8 mouse cellular contexts compared by ENCODE assay signal in genomic region chr9:14750901-14751502, GRCm38 (mm10). TPM values are rescaled to one million over a fixed set of nuclear protein-coding genes. Genes with fewer than 3 reads are reported as not detected.
A peak's percentile ranks its signal among the peaks of the same experiment; 100 is the strongest.
DNase-seq lines count a peak whose midpoint lies in the region; ATAC-seq lines count a peak whose summit lies in the region.

No protein-coding gene starts in this region.

- no peaks in the 10 kb centered on the region for H3K9me3 ChIP-seq in embryonic facial prominence, embryonic 12.5 days
- no peaks in the 10 kb centered on the region for H3K9me3 ChIP-seq in hindbrain, embryonic 14.5 days (ENCODE audit: control insufficient read depth, low read length)

- ATAC-seq in embryonic facial prominence, embryonic 12.5 days (ENCODE audit: insufficient number of reproducible peaks, insufficient read depth, low FRiP score, low TSS enrichment) = peak; percentile 32; the same call in 1 of the 2 replicates
- peak; percentile 3 for ATAC-seq in hindbrain, embryonic 14.5 days (ENCODE audit: low FRiP score)

- H3K9ac ChIP-seq in embryonic facial prominence, embryonic 12.5 days = peak overlapping the region; percentile 47
- H3K9ac ChIP-seq in hindbrain, embryonic 14.5 days = peak overlapping the region; percentile 74

- H3K4me2 ChIP-seq in embryonic facial prominence, embryonic 12.5 days (replicated peaks) = peak overlapping the region; percentile 81
- peak overlapping the region; percentile 93 for H3K4me2 ChIP-seq in hindbrain, embryonic 14.5 days (replicated peaks)

- no peak overlapping the region for H3K27ac ChIP-seq in embryonic facial prominence, embryonic 12.5 days
- H3K27ac ChIP-seq in hindbrain, embryonic 14.5 days = no peak overlapping the region

- 59% methylated on average over 42 of the region's 42 CpGs for WGBS in embryonic facial prominence, embryonic 12.5 days
- 51% methylated on average over 42 of the region's 42 CpGs for WGBS in hindbrain, embryonic 14.5 days

- H3K4me1 ChIP-seq in embryonic facial prominence, embryonic 12.5 days = peaks cover 8% of the 10 kb centered on the region; the same call in 1 of the 2 replicates
- peaks cover 11% of the 10 kb centered on the region; the same call in 1 of the 2 replicates for H3K4me1 ChIP-seq in hindbrain, embryonic 14.5 days (replicated peaks; ENCODE audit: control insufficient read depth, insufficient read depth, low read length)

- H3K36me3 ChIP-seq in embryonic facial prominence, embryonic 12.5 days = no peaks in the 10 kb centered on the region
- no peaks in the 10 kb centered on the region for H3K36me3 ChIP-seq in hindbrain, embryonic 14.5 days (replicated peaks; ENCODE audit: control insufficient read depth, insufficient read depth)

- H3K27me3 ChIP-seq in embryonic facial prominence, embryonic 12.5 days = peaks cover 9% of the 10 kb centered on the region
- H3K27me3 ChIP-seq in hindbrain, embryonic 14.5 days (ENCODE audit: control insufficient read depth, insufficient read depth, low read length) = peaks cover 13% of the 10 kb centered on the region

- DNase-seq in layer of hippocampus, postnatal 10 days (ENCODE audit: low spot score in 2 of 2) = peak; percentile 18 to 20
- DNase-seq in layer of hippocampus, adult 9-10 months (ENCODE audit: low spot score) = no peak
- DNase-seq in hindbrain, embryonic 14.5 days (ENCODE audit: low spot score) = no peak
- DNase-seq in lung, postnatal 4 days = peak; percentile 25 to 47
- DNase-seq in ovary, postnatal 36 days (ENCODE audit: low spot score) = no peak
- DNase-seq in cerebellum, adult 9-11 months = no peak
- no peak for DNase-seq in spleen, adult 18-20 months

- peak overlapping the region; percentile 53 for H3K4me3 ChIP-seq in embryonic facial prominence, embryonic 12.5 days
- H3K4me3 ChIP-seq in hindbrain, embryonic 14.5 days (replicated peaks; ENCODE audit: low read length) = peak overlapping the region; percentile 53

RNA-seq across cellular contexts. Expression of gene Fut4, which starts 1.2 kb away (rescaled TPM):
- total RNA-seq in layer of hippocampus, postnatal 10 days (2021) = under 1 TPM; 0.11 to 0.34 TPM
- polyA plus RNA-seq in embryonic facial prominence, embryonic 12.5 days (2016; fragmentation: Nextera tagmentation; extraction: Ambion mirVana) = 3.7 and 4.6 TPM in 2 replicates
- 2.1 and 2.4 TPM in 2 replicates for polyA plus RNA-seq in hindbrain, embryonic 14.5 days (2014; fragmentation: Nextera tagmentation; extraction: Ambion mirVana)

RNA-seq across cellular contexts. Expression of gene Piwil4, which starts 10.5 kb away (rescaled TPM):
- total RNA-seq in layer of hippocampus, postnatal 10 days (2021) = under 1 TPM in 1 of 2 experiments, not detected in 1; 0.23 TPM
- polyA plus RNA-seq in embryonic facial prominence, embryonic 12.5 days (2016; fragmentation: Nextera tagmentation; extraction: Ambion mirVana) = 0.08 and 0.18 TPM in 2 replicates
- 0.27 and 0.38 TPM in 2 replicates for polyA plus RNA-seq in hindbrain, embryonic 14.5 days (2014; fragmentation: Nextera tagmentation; extraction: Ambion mirVana)

RNA-seq across cellular contexts. Expression of gene 1700012B09Rik, which starts 19.8 kb away (rescaled TPM):
- 1 to 10 TPM in 1 of 2 experiments, under 1 TPM in 1; 0.69 to 1.7 TPM for total RNA-seq in layer of hippocampus, postnatal 10 days (2021)
- 0.36 TPM in 1 of 2 replicates, not detected in the other for polyA plus RNA-seq in embryonic facial prominence, embryonic 12.5 days (2016; fragmentation: Nextera tagmentation; extraction: Ambion mirVana)
- 2.8 and 7.8 TPM in 2 replicates for polyA plus RNA-seq in hindbrain, embryonic 14.5 days (2014; fragmentation: Nextera tagmentation; extraction: Ambion mirVana)

RNA-seq across cellular contexts. Expression of gene Mre11a, which starts 33.5 kb away (rescaled TPM):
- total RNA-seq in layer of hippocampus, postnatal 10 days (2021) = 10 to 100 TPM; 11.6 to 13.6 TPM
- 33.4 and 33.8 TPM in 2 replicates for polyA plus RNA-seq in embryonic facial prominence, embryonic 12.5 days (2016; fragmentation: Nextera tagmentation; extraction: Ambion mirVana)
- polyA plus RNA-seq in hindbrain, embryonic 14.5 days (2014; fragmentation: Nextera tagmentation; extraction: Ambion mirVana) = 9.8 and 10.5 TPM in 2 replicates

RNA-seq across cellular contexts. Expression of gene Ankrd49, which starts 33.7 kb away (rescaled TPM):
- total RNA-seq in layer of hippocampus, postnatal 10 days (2021) = 10 to 100 TPM; 17.6 to 19.2 TPM
- 46.9 and 47.7 TPM in 2 replicates for polyA plus RNA-seq in embryonic facial prominence, embryonic 12.5 days (2016; fragmentation: Nextera tagmentation; extraction: Ambion mirVana)
- polyA plus RNA-seq in hindbrain, embryonic 14.5 days (2014; fragmentation: Nextera tagmentation; extraction: Ambion mirVana) = 25.3 and 27.2 TPM in 2 replicates

Comparison
In these comparisons a context has a peak if more than half of its experiments do, and no peak if none do; other contexts are left out.
1. DNase-seq: peak in layer of hippocampus, postnatal 10 days (2 of 2) and lung, postnatal 4 days (2 of 2); none in layer of hippocampus, adult 9-10 months (single experiment), hindbrain, embryonic 14.5 days (single experiment), ovary, postnatal 36 days (single experiment), cerebellum, adult 9-11 months (single experiment) and spleen, adult 18-20 months (0 of 2).